Mouse (Mus musculus): ENCODE data around the gene Gm1043.

Gene Gm1043

GRCm38 (mm10) chr5:37052846-37053245, 32.3 kb upstream of the Gm1043 start:
- Histone ChIP-seq H3K36me3 (ENCODE audit: control insufficient read depth, insufficient read depth, low read length, poor library complexity, severe bottlenecking) (0 out of 2 replicates have a peak, but pooled peaks cover 1% of the 10 kb centered on the region), H3K27me3 (ENCODE audit: control insufficient read depth, insufficient read depth, low read length, poor library complexity, severe bottlenecking) (no peaks in the 10 kb centered on the region)
- DNase-seq (ENCODE audit: low read depth, low spot score) = no peak

DNA sequence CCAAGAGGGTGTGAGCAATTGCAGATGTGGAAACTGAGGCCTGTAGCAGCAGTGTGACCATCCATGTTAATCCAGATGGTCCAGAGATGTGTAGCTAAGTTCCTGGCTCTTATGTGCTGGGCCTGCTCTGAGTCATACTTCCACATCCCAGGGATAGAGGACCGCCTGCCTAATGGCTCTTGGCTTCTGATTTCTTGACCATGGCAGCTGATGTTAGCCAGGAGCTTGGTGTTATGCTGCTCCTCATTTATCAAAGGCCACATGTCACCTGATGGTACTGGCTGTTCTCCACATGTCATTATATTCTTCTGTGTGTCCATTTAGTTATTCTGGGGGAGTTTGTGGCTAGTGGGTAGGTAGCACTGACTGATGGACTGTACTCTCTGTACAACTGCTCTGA, 29.4 kb upstream of the Gm1043 start:
- H3K36me3 ChIP-seq (ENCODE audit: control insufficient read depth, insufficient read depth, low read length, poor library complexity, severe bottlenecking) = peaks cover 1% of the 10 kb centered on the region; the same call in 1 of the 2 replicates
- no peak for DNase-seq (ENCODE audit: low read depth, low spot score)
- no peaks in the 10 kb centered on the region for H3K27me3 ChIP-seq (ENCODE audit: control insufficient read depth, insufficient read depth, low read length, poor library complexity, severe bottlenecking)

- Histone ChIP-seq H3K36me3 (ENCODE audit: control insufficient read depth, insufficient read depth, low read length, poor library complexity, severe bottlenecking) (peaks cover 1% of the 10 kb centered on the region; the same call in 1 of the 2 replicates), H3K27me3 (ENCODE audit: control insufficient read depth, insufficient read depth, low read length, poor library complexity, severe bottlenecking) (no peaks in the 10 kb centered on the region)
- peak; percentile 57 for DNase-seq (ENCODE audit: low read depth, low spot score)
These were observed 28.7 kb upstream of the Gm1043 start for GRCm38 (mm10) chr5:37056471-37056870.

GRCm38 (mm10) chr5:37061612-37062011, 23.6 kb upstream of the Gm1043 start:
- DNase-seq (ENCODE audit: low read depth, low spot score) = no peak
- peaks cover 2% of the 10 kb centered on the region; the same call in 1 of the 2 replicates for H3K36me3 ChIP-seq (ENCODE audit: control insufficient read depth, insufficient read depth, low read length, poor library complexity, severe bottlenecking)
- H3K27me3 ChIP-seq (ENCODE audit: control insufficient read depth, insufficient read depth, low read length, poor library complexity, severe bottlenecking) = no peaks in the 10 kb centered on the region

DNA sequence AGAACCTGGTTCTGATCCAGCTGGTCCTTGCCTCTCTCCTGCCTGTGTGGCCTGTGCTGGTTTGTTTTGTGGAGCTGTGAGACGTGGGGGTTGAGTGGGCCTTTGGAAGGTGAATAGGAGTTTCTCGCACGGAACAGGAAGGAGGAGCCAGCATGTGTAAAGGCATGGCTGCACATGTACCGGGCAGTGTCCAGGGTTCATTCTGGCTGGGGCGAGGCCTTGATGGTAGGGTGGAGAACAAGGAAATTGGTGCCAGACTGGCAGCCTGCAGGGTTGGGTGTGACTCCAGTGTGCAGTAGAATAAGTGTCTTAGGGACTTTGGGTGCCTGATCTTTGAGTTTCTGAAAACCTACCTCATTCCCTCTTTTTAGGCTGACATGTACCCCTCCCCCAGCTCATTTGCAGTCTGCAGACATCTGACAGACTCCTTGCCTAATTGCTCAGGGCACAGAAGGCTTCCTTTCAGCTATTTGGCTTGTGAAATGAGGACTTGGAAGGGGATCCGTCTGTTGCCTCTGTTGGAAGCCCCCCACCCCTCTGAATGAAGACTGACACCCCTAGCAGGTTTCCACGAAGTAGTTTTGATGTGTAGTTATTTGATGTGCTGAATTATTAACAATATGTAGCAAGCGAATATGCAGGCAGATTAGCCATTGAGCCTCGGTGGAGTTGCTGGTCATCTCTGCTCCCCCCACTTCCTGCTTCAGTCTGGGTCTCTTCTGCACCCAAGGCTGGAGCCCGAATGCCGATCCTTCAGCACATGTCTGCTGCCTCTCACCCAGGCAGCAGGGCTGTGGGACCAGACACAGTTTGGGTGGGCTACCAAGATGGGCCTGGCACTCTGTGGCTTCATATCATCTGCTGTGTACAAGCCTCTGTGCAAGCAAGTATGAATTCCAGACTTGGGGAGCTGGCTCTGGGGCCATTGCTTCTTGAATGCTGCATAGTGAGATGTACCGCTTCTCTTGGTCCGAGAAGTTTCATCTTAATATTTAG, 20.4 kb upstream of the Gm1043 start:
- no peaks in the 10 kb centered on the region for H3K27me3 ChIP-seq (ENCODE audit: control insufficient read depth, insufficient read depth, low read length, poor library complexity, severe bottlenecking)
- H3K36me3 ChIP-seq (ENCODE audit: control insufficient read depth, insufficient read depth, low read length, poor library complexity, severe bottlenecking) = 0 out of 2 replicates have a peak, but pooled peaks cover 2% of the 10 kb centered on the region
- no peak for DNase-seq (ENCODE audit: low read depth, low spot score)

DNA sequence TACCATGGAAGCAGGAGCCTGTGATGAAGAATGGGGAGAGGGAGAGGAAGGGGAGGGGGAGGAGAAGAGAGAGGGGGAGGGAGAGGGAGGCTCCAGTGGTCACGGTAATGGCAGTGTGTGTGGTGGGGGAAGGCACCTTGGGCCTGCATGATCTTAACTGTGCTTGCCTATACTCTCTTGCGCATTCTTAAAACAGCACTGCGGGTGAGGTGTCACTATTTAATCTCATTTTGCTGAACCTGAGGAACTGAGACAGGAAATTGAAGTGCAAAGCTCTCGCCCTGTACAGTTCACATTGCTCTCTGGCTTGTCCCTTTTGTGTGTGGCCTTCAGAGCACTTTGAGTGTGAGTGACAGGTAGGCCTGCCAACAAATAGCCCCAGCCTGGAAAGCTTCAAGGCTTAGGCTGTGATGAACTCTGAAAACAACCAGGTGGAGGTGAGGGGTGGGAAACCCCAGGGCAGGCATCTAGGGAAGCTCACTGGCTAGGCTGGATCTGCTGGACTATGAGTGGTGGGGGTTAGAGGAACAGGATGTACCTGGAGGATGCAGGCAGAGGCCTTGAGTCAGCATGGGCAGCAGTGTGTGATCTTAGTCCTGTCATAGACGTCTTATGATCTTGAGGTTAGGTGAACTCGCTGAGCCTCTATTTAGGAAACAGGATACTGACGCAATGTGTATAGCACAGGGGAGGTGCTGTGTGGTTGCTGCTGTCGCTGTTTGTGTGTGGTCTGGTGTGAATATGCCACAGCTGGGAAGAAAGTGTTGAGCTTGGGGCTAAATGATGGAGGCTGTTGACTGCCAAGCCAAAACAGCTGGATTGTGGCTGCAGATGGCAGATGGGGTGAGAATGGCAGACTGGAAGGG, 18.2 kb upstream of the Gm1043 start:
- H3K36me3 ChIP-seq (ENCODE audit: control insufficient read depth, insufficient read depth, low read length, poor library complexity, severe bottlenecking) = 0 out of 2 replicates have a peak, but pooled peaks cover 2% of the 10 kb centered on the region
- H3K27me3 ChIP-seq (ENCODE audit: control insufficient read depth, insufficient read depth, low read length, poor library complexity, severe bottlenecking) = no peaks in the 10 kb centered on the region
- DNase-seq (ENCODE audit: low read depth, low spot score) = peak; percentile 92

- Histone ChIP-seq H3K36me3 (ENCODE audit: control insufficient read depth, insufficient read depth, low read length, poor library complexity, severe bottlenecking) (no peaks in the 10 kb centered on the region), H3K27me3 (ENCODE audit: control insufficient read depth, insufficient read depth, low read length, poor library complexity, severe bottlenecking) (no peaks in the 10 kb centered on the region)
- DNase-seq (ENCODE audit: low read depth, low spot score) = peak; percentile 52
These were observed 11.5 kb upstream of the Gm1043 start for GRCm38 (mm10) chr5:37073660-37074059.

DNA sequence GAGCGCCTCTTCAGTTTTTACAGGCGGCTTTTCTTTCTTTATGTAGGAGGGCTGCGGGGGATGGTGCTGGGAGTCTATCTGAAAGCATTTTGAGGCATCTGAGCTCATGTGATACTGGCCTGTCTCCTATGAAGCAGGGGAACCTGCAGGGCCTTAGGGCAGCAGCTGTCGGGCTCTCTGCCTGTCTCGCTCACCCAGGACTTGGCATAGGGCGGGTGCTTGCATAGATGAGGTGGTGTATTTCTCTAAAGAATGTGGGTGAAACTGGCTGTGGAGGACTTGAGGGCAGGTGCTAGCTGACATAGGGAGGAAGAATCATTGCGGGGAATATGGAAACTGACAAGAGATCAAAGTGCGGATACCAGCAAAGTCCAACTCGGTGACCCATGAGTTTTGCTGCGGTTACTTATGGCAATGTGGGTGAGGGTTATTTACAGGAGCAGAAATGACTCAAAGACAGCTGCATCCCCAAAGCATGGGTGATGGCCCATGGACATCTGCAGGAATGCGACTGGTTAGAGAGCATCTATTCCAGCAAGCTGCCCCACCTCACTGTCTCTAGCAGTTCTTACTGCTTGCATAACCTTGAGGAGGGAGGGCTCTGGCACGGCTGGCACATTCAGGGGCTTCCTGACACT, 8.4 kb upstream of the Gm1043 start:
- DNase-seq (ENCODE audit: low read depth, low spot score) = peak; percentile 12

GRCm38 (mm10) chr5:37077330-37077698, 7.9 kb upstream of the Gm1043 start:
- Histone ChIP-seq H3K27me3 (ENCODE audit: control insufficient read depth, insufficient read depth, low read length, poor library complexity, severe bottlenecking) (no peaks in the 10 kb centered on the region), H3K36me3 (ENCODE audit: control insufficient read depth, insufficient read depth, low read length, poor library complexity, severe bottlenecking) (no peaks in the 10 kb centered on the region)
- no peak for DNase-seq (ENCODE audit: low read depth, low spot score)

More for the DNA sequence above, 8.4 kb upstream of the Gm1043 start:
- no peaks in the 10 kb centered on the region for H3K36me3 ChIP-seq (ENCODE audit: control insufficient read depth, insufficient read depth, low read length, poor library complexity, severe bottlenecking)
- H3K27me3 ChIP-seq (ENCODE audit: control insufficient read depth, insufficient read depth, low read length, poor library complexity, severe bottlenecking) = no peaks in the 10 kb centered on the region

- Histone ChIP-seq H3K27me3 (ENCODE audit: control insufficient read depth, insufficient read depth, low read length, poor library complexity, severe bottlenecking) (no peaks in the 10 kb centered on the region), H3K36me3 (ENCODE audit: control insufficient read depth, insufficient read depth, low read length, poor library complexity, severe bottlenecking) (no peaks in the 10 kb centered on the region)
- no peak for DNase-seq (ENCODE audit: low read depth, low spot score)
These were observed 5.7 kb upstream of the Gm1043 start for GRCm38 (mm10) chr5:37079484-37079883.

DNA sequence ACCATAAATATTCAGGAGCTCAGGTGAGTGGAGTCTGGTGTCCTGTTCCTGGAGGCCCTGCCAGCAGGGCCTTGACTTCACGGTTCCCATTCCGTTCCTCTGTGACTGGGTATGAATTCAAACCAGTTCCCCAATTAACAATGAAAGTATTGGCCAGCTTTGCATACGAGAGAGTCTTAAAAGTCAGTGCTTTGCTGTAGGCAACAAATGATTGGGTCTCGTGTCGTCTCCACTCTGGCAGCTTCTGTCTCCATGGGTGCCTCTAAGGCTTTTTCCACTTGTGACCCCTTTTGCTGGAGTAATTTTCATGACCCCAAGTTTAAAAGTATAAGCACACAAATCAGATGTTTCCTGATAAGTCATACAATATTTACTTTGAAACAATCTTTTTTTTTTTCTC, 4.6 kb upstream of the Gm1043 start:
- peaks cover 3% of the 10 kb centered on the region for H3K36me3 ChIP-seq (ENCODE audit: control insufficient read depth, insufficient read depth, low read length, poor library complexity, severe bottlenecking)

DNA sequence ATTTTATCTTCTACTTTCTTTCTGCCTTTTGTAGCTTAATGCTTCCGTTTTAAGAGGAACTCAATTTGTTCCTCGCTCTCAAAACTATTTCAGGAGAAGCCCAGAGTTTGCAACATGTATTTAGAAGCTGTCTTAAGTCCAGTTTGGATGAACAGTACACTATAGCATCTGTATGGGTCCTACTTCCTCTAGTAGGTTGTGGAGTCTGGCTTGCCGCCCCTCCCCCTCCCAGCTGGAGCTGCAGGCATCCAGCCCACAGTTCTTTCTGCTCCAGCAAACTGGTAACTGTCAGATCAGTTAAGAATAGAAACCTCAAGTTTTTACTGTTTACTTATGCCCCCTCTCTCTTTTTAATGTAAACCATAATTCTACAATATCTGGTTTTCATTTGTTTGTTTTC, 2.8 kb upstream of the Gm1043 start:
- Histone ChIP-seq H3K36me3 (ENCODE audit: control insufficient read depth, insufficient read depth, low read length, poor library complexity, severe bottlenecking) (peaks cover 9% of the 10 kb centered on the region), H3K27me3 (ENCODE audit: control insufficient read depth, insufficient read depth, low read length, poor library complexity, severe bottlenecking) (no peaks in the 10 kb centered on the region)
- DNase-seq (ENCODE audit: low read depth, low spot score) = peak; percentile 70

More for the DNA sequence above, 4.6 kb upstream of the Gm1043 start:
- peak; percentile 57 for DNase-seq (ENCODE audit: low read depth, low spot score)
- H3K27me3 ChIP-seq (ENCODE audit: control insufficient read depth, insufficient read depth, low read length, poor library complexity, severe bottlenecking) = no peaks in the 10 kb centered on the region

DNA sequence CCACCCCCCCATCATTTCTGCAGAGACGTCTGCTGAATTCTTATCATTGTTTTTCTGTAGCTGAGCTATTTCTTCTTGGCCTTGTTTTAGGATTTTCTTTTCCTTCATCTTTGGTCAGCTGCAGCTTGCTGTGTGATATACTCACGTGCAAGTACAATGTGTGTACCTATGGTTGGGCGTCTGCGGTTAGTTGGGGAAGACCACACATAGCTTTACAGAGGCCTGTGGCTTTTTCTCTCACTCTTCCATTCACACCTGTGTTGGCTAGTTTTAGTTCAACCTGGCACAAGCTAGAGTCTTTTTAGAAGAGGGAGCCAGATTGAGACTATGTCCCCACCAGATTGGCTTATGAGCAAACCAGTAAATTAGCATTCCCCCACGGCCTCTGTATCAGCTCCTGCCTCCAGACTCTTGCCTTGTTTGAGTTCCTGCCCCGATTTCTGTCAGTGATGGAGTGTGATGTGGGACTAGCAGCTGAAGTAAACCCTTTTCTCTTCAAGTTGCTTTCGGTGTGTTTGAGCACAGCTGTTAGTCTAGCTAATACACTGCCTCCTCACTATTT, 1.9 kb upstream of the Gm1043 start:
- Histone ChIP-seq H3K27me3 (ENCODE audit: control insufficient read depth, insufficient read depth, low read length, poor library complexity, severe bottlenecking) (no peaks in the 10 kb centered on the region), H3K36me3 (ENCODE audit: control insufficient read depth, insufficient read depth, low read length, poor library complexity, severe bottlenecking) (peaks cover 9% of the 10 kb centered on the region)
- DNase-seq (ENCODE audit: low read depth, low spot score) = peak; percentile 47

- peaks cover 9% of the 10 kb centered on the region for H3K36me3 ChIP-seq (ENCODE audit: control insufficient read depth, insufficient read depth, low read length, poor library complexity, severe bottlenecking)
- DNase-seq (ENCODE audit: low read depth, low spot score) = no peak
- H3K27me3 ChIP-seq (ENCODE audit: control insufficient read depth, insufficient read depth, low read length, poor library complexity, severe bottlenecking) = no peaks in the 10 kb centered on the region
These were observed 1.3 kb upstream of the Gm1043 start for GRCm38 (mm10) chr5:37083850-37084249.
